Mouse (Mus musculus) adrenal gland, postnatal 14 days (tissue): ENCODE measurements around the gene Nin. TPM values are rescaled to one million over a fixed set of nuclear protein-coding genes. Genes with fewer than 3 reads are reported as not detected.
A peak's percentile ranks its signal among the peaks of the same experiment; 100 is the strongest.

Experiments
- DNase-seq: peaks from one replicate; pipeline ENCODE4 v3.0.0; 2021; ENCODE audit warnings: mixed read lengths
- total RNA-seq: library from RNA; stranded (reverse); gene quantifications from 2 replicates; pipeline ENCODE4 v1.2.3, GENCODE M21; 2021

The Nin gene
- total RNA-seq, 1 experiment from 2014 or later: 36.5 TPM

GRCm38 (mm10) chr12:70119552-70119951, 6.0 kb upstream of the Nin start:
- DNase-seq: no peak

- DNase-seq: no peak
Measured at GRCm38 (mm10) chr12:70118721-70119345, 5.3 kb upstream of the Nin start.

GRCm38 (mm10) chr12:70117146-70117545, 3.6 kb upstream of the Nin start:
- peak; percentile 64 for DNase-seq

DNA sequence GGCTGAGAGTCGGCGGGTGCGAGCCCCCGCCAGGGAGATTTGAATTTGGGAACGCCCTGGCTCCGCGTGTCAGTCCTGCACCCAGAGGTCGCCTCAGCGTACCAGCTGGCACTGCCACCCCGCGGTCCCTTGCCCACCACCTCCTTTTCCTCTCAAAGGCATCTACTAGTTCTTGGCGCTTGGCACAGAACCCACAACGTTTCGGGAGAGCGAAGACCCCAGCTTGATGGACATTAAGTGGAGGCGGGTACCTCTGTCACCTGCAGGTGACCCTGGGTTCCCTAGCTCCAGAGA, 1.5 kb downstream of the Nin start:
- DNase-seq: no peak

DNA sequence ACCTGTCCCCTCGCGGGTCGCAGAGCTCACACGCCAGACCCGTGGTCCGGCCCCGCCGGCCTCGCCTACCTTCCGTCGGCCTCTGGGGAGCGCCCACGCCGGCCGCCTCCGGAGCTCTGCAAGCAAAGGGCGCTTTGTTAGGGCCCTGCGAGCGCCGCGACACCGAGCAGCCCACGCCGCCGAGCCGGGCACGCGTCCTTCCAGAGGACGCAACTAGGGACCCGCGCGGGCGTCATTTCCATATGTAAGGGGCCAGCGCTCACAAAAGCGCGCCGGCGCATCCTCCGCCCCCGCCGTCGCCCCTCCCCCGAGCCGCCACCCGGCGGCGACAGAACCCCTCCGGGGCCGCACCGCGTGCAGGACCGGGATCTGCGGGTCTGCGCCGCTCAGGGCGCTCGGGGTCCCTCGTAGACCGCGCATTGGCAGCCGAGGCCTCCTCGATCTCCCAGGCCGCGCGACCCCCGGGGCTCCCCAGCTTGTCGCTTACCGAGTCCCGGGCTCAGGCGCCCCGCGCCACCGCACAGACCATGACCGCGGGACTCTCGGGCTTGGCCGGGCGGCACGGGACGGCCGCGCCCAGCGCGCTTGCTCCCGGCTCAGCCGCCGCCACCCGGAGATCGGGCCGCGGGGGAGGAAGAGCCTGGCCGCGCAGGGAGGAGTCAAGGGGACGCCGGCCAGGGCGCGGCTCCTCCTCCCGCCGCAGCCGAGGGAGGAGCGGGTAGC, 2.0 kb downstream of the Nin start:
- peak; percentile 90 for DNase-seq

DNA sequence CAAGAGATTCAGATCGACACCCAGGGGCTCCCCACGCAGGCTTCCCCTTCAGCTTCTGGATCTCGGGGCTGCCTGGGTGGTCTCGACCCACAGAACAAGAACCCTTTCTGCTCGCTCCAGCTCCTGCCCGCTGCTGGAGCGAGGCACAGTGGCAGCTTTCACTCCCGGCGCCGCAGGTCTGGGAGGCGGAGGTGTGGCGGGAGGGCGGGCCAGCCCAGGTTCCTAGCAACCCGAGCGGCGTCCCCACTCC, 2.5 kb downstream of the Nin start:
- DNase-seq: peak; percentile 64

GRCm38 (mm10) chr12:70110375-70111116, 3.0 kb downstream of the Nin start:
- DNase-seq: no peak

- peak; percentile 56 for DNase-seq
Measured at GRCm38 (mm10) chr12:70109921-70110320, 3.6 kb downstream of the Nin start.

DNA sequence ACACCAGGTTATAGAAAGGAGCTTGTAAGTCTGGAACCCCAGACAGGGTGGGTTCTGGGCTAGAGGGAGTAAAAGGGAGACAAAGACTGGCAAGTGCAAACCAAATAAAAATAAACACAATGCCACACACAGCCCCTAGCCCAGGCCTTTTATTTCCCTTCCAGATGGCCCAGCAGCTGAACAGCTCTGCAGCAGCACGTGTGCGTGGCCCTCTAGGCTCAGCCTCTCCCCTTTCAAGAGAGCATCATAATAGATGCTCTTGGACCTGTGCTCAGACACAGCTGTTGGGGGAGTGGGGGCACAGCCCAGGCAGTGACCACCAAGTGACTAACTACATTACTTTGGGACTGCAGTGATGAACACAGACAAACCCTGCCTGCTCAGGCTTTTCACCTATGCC, 5.4 kb downstream of the Nin start:
- no peak for DNase-seq

DNA sequence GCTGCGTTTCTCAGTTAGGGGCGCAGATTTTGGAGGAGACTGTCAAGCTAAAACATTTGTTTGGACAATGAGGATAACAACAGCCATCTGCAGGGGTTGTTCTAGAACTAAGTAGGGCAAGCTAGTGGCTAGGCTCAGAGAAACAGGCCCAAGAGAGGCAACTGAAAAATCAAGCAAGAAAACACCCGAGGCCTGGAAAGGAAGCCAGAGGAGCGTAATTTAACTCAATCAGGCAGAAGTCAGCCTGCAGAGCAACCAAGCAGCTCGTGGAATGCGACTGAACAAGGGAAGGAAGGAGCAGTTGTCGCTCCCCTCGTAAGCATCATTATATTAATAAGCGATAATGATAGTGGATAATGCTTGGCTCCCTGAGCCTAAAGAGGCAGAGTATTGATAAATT, 7.0 kb downstream of the Nin start:
- DNase-seq: no peak

- no peak for DNase-seq
Measured at GRCm38 (mm10) chr12:70105885-70106284, 7.6 kb downstream of the Nin start.

GRCm38 (mm10) chr12:70104776-70105420, 8.6 kb downstream of the Nin start:
- no peak for DNase-seq

DNA sequence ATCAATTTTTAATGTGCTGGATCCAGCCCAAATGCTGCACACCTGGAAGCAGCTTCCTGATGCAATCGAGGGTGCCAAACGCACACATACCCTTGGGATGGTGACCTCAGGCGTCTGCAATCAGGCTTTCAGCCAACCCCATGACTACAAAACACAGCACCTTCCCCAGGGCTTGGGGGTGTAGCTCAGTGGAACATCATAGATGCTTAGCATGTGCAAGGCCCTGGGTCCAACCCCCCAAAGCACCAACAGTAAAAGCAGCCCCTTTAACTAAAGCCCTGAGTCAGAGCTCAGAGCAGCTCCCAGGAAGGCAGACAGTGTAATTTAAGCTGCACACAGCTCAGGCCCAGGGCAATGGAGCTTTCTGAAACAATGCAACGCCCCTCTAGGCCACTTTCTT, 9.3 kb downstream of the Nin start:
- no peak for DNase-seq

GRCm38 (mm10) chr12:70103257-70103656, 10.3 kb downstream of the Nin start:
- no peak for DNase-seq

- DNase-seq: peak; percentile 48
Measured at GRCm38 (mm10) chr12:70102426-70102825, 11.1 kb downstream of the Nin start.

DNA sequence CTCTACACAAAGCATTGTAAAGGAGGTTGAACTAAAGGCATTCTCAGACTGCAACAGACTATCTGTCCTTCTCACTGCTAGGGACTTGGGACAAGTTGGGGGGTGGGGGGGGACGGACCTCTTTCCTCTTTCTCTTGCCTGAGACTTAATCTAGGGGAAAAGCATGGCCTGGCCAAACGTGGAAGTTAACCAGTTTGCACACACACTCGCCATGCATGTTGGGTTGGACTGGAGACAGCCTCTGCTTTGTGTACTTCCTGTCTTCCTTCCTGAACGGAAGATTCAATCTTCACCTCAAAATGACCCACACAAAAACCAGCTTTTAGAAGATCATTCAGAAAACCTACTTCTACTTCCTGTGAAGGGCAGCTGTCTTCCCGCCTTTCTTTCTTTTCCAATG, 11.7 kb downstream of the Nin start:
- no peak for DNase-seq

DNA sequence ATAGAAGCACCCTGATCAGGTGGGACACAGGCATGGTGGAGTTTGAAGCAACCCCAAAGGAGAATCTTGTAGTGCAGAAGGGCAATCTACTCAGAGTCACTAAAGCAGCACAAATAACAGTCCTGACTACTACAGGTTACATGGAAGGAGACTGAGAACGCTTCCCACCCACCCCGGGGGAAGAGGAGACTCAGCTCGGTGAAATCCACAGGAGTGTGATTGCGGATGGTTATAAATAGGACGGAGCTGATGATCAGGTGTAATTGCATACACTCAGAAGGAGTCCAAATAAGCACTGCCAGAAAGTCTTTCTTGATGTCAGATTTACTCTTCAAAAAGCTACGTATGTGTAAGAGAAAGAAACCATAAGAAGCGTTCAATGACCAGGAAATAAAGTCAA, 15.6 kb downstream of the Nin start:
- DNase-seq: no peak

DNA sequence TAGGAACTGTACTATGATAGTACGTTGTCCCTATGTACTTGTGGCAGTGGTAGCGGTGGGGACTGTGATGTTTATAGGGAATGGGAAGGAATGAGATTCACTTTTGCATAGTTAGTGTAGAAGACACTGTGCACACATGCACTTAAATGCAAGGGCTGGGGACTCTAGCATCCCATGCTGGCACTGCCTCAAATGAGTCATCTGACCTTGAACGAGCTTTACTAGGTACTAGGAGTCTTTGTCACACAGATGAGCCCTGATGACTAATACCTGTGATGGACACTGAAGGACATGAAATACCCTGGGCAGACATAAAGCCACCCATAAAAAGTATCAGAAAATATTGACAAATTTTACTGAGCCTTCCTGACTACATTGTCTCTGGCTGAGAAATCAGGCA, 16.2 kb downstream of the Nin start:
- DNase-seq: peak; percentile 86

DNA sequence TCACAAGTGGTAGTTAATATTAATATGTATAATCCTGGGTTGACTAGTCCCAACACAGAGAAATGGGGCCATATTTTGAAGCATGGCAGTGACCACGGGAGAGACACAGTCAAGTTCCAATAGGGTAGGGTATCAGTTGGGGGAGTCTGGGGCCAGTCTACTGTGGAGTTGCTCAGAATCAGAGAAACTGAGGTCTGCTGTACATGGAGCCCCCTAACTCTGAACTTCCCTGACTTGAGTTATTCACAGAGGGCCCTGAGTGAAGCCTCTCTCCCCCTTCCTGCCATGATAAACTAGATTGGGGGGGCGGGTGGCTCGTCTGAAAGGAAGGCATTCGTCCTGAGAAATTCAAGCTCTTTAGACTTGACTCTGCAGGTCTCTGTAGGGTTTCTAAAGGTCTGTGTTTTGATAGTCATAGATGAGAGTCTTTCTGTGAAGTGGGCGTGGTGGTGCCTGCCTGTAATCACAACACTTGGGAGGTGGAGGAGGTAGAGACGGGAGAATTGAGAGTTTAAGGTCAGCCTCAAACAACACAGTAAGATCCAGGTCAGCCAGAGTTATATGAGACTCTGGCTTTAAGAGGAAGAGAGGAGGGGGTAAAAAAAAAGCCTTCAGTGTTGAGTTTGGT, 20.1 kb downstream of the Nin start:
- no peak for DNase-seq

DNA sequence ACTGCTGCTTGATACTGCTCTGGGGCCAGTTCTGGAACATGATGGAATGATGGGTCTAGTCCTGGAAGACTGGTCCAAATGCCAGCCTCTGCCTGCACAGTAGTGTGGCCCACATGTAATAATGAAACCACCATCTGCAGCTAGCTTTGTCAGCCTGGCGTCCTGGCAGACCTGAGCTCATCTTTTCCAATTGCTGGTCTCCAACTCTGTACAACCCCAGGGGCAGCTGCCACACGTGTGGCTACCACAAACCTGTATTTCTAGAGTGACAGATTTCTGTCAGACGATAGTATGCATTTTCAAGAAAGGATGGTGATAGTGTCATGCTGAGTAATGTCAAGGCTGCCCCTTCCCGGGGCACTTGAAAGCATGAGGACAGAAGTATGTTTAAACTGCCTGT, 25.2 kb downstream of the Nin start:
- DNase-seq: no peak

DNA sequence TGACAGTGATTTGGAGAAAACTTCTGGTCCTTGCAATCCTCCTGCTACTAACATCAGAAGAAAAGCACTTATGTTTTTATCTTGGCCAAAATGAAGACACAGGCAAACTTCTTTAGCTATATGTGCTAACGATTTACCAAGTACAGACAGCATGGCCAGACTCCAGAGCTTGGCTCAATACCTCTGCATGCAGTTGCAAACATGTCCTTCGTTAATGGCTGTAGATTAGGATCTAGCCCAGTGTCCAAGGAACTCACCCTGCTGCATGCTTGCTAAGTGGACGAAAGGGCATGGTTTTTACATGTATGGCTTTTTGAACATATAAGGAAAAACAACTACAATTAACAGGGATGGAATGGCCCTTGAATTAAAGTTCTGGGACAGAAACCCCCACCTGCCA, 28.2 kb downstream of the Nin start:
- no peak for DNase-seq

GRCm38 (mm10) chr12:70084198-70084597, 29.3 kb downstream of the Nin start:
- DNase-seq: no peak

- DNase-seq: no peak
Measured at GRCm38 (mm10) chr12:70083737-70084136, 29.8 kb downstream of the Nin start.
